Mouse (Mus musculus) CH12.LX (cell line): ENCODE measurements at regions not wholly inside any gene's neighbourhood (a gene's known extent, or its start where the extent isn't known, plus 50 kb on each side); places are given as distances from the start of the nearest gene placed in this dataset.

Experiments used
- DNase-seq: peaks from one replicate; pipeline ENCODE4 v3.0.0-alpha.2; 2013; ENCODE audit errors: extremely low read depth
- H3K27ac ChIP-seq: 2 replicates; pipeline ENCODE4 v1.5.1; 2012; ENCODE audit warnings: low read depth, mild to moderate bottlenecking, control low read depth, moderate library complexity; ENCODE audit not compliant: insufficient read depth
- H3K27me3 ChIP-seq: replicated peaks from 2 replicates; pipeline ENCODE3; 2012; ENCODE audit warnings: inconsistent platforms
- H3K36me3 ChIP-seq, 2 experiments: replicated peaks in 1 of 2; 2 replicates each; pipeline versions ENCODE3 to v1.6.1; 2012; ENCODE audit warnings: inconsistent platforms in 1 of 2, low read length in 1 of 2, mild to moderate bottlenecking in 1 of 2, mixed read lengths in 1 of 2, moderate library complexity in 1 of 2; ENCODE audit not compliant: control insufficient read depth in 1 of 2, insufficient read depth in 1 of 2
- H3K4me1 ChIP-seq, 2 experiments: 2 replicates each; pipeline ENCODE4 v1.6.1; 2012; ENCODE audit warnings: inconsistent platforms in 1 of 2, moderate library complexity in 1 of 2; ENCODE audit not compliant: insufficient read depth in 2 of 2, control insufficient read depth in 1 of 2
- H3K4me2 ChIP-seq: 2 replicates; pipeline ENCODE4 v1.6.1; 2012; ENCODE audit warnings: low read depth, mild to moderate bottlenecking, control low read depth; ENCODE audit not compliant: poor library complexity, insufficient read depth, severe bottlenecking
- H3K4me3 ChIP-seq, 3 experiments: fragments of 150-350 bp in 1 of 3; sonication (generic) in 1 of 3; replicated peaks in 1 of 3; 2 replicates each; pipeline versions ENCODE3 to v1.5.1; 2011 to 2012; ENCODE audit warnings: low read depth in 2 of 3, low read length in 2 of 3, mild to moderate bottlenecking in 2 of 3, moderate library complexity in 2 of 3, control low read depth in 1 of 3, improper control_type of control experiment in 1 of 3, inconsistent platforms in 1 of 3, mixed read lengths in 1 of 3; ENCODE audit not compliant: poor library complexity in 1 of 3
- H3K79me2 ChIP-seq: replicated peaks from 2 replicates; pipeline ENCODE4 v1.6.1; 2012; ENCODE audit warnings: mild to moderate bottlenecking, moderate library complexity; ENCODE audit not compliant: control insufficient read depth, poor library complexity, insufficient read depth, severe bottlenecking; ENCODE audit errors: extremely low read depth
- H3K9ac ChIP-seq: 2 replicates; pipeline ENCODE4 v1.6.1; 2012; ENCODE audit warnings: low read depth, mild to moderate bottlenecking, control low read depth, moderate library complexity; ENCODE audit not compliant: insufficient read depth
- H3K9me3 ChIP-seq: replicated peaks from 2 replicates; pipeline ENCODE3; 2012; ENCODE audit warnings: low read length, inconsistent platforms, mixed read lengths
- ETS1 ChIP-seq: conservative IDR thresholded peaks from 2 replicates; pipeline ENCODE4 v1.6.1; 2012; ENCODE audit warnings: low read depth, mild to moderate bottlenecking, inconsistent platforms, low read length, improper control_type of control experiment, moderate library complexity
- JUN ChIP-seq: IDR thresholded peaks from 2 replicates; pipeline ENCODE4 v1.6.1; 2011; ENCODE audit warnings: low read depth, mild to moderate bottlenecking, low read length, improper control_type of control experiment, moderate library complexity; ENCODE audit not compliant: insufficient read depth
- JUND ChIP-seq: conservative IDR thresholded peaks from 2 replicates; pipeline ENCODE4 v1.6.1; 2011; ENCODE audit warnings: low read depth, low read length, improper control_type of control experiment
- MEF2A ChIP-seq: IDR thresholded peaks from 2 replicates; pipeline ENCODE4 v1.6.1; 2014; ENCODE audit warnings: low read depth, mild to moderate bottlenecking, inconsistent platforms, low read length, improper control_type of control experiment, borderline replicate concordance
- MXI1 ChIP-seq: IDR thresholded peaks from 2 replicates; pipeline ENCODE4 v1.6.1; 2011; ENCODE audit warnings: mild to moderate bottlenecking, low read depth, low read length, improper control_type of control experiment
- MYC ChIP-seq: IDR thresholded peaks from 2 replicates; pipeline ENCODE4 v1.6.1; 2011; ENCODE audit warnings: low read depth, mild to moderate bottlenecking, improper control_type of control experiment, low read length
- POLR2A ChIP-seq: IDR thresholded peaks from 2 replicates; pipeline ENCODE4 v1.6.1; 2011; ENCODE audit warnings: low read depth, mild to moderate bottlenecking, improper control_type of control experiment, low read length
- RAD21 ChIP-seq: IDR thresholded peaks from 2 replicates; pipeline ENCODE4 v1.6.1; 2011; ENCODE audit warnings: low read depth, mild to moderate bottlenecking, low read length, improper control_type of control experiment, moderate library complexity
- SIN3A ChIP-seq: IDR thresholded peaks from 2 replicates; pipeline ENCODE4 v1.6.1; 2012; ENCODE audit warnings: low read length, improper control_type of control experiment, inconsistent platforms
- USF1 ChIP-seq: IDR thresholded peaks from 2 replicates; pipeline ENCODE4 v1.6.1; 2014; ENCODE audit warnings: low read depth, mild to moderate bottlenecking, inconsistent platforms, low read length, improper control_type of control experiment
- ZKSCAN1 ChIP-seq: IDR thresholded peaks from 2 replicates; pipeline ENCODE4 v1.6.1; 2012; ENCODE audit warnings: low read depth, inconsistent platforms, low read length, improper control_type of control experiment, borderline replicate concordance
- ZMIZ1 ChIP-seq: IDR thresholded peaks from 2 replicates; pipeline ENCODE4 v1.6.1; 2012; ENCODE audit warnings: low read depth, mild to moderate bottlenecking, inconsistent platforms, low read length, improper control_type of control experiment
- ZNF384 ChIP-seq: IDR thresholded peaks from 2 replicates; pipeline ENCODE4 v1.6.1; 2012; ENCODE audit warnings: low read depth, low read length, improper control_type of control experiment, inconsistent platforms
- dilution Hi-C: fragments of 300-500 bp; cut with MboI; formaldehyde crosslinking; loops from 2 replicates; pipeline ENCODE4 v1.14.3; 2020; ENCODE audit warnings: low sequenced_read_pairs; ENCODE audit not compliant: extremely low pct_unique_long_range_greater_than_20kb, extremely low pct_ligation_motif_present
- in situ Hi-C: fragments of 300-500 bp; cut with MboI; formaldehyde crosslinking; loops from 3 replicates; pipeline ENCODE4 v1.14.3; 2019; ENCODE audit warnings: low sequenced_read_pairs, low pct_ligation_motif_present, low pct_unique_long_range_greater_than_20kb, mixed read lengths

DNA sequence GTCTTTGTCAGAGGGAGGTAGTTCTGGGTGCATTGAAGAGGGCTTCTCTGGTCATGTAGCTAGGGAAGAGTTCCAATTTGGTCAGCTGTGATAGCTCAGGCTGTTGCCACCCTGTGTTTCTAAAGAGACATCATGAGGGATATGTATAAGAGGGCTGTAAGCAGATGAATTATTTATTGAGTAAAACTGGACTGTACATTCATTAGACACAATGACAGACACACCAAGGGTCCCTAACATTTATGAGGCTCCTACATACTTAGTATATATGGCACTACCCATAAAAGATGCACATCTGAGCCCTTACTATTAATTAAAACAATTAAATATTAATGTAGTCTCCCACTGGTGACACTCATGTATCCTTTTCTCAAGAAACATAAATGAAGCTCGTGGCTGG, 90.6 kb upstream of the Arg1 start (continued):
- no peak for TF ChIP-seq SIN3A
- no peak for TF ChIP-seq JUND
- no peak for TF ChIP-seq ZNF384

- dilution Hi-C loops (no loop called here), in situ Hi-C loops (no loop called here)
- H3K4me1 ChIP-seq = no peaks in the 10 kb centered on the region
- H3K4me3 ChIP-seq = no peak overlapping the region
- no peaks in the 10 kb centered on the region for H3K79me2 ChIP-seq
- no peak overlapping the region for H3K27ac ChIP-seq
- no peaks in the 10 kb centered on the region for H3K36me3 ChIP-seq
- H3K4me2 ChIP-seq = no peak overlapping the region
- no peaks in the 10 kb centered on the region for H3K9me3 ChIP-seq
- TF ChIP-seq RAD21 (no peak), ZKSCAN1 (no peak)
- TF ChIP-seq, all 38 proteins: peak for 0
- DNase-seq = no peak
- no peaks in the 10 kb centered on the region for H3K27me3 ChIP-seq
- H3K9ac ChIP-seq = no peak overlapping the region
Observed at GRCm38 (mm10) chr10:25016110-25016509, 88.8 kb upstream of the Arg1 start.

- Histone ChIP-seq H3K79me2 (no peaks in the 10 kb centered on the region), H3K36me3 (no peaks in the 10 kb centered on the region), H3K27ac (no peak overlapping the region), H3K4me3 (no peak overlapping the region), H3K27me3 (no peaks in the 10 kb centered on the region), H3K9ac (no peak overlapping the region), H3K4me2 (no peak overlapping the region), H3K4me1 (no peaks in the 10 kb centered on the region), H3K9me3 (no peaks in the 10 kb centered on the region)
- dilution Hi-C loops = no loop called here
- in situ Hi-C loops = no loop called here
- no peak for DNase-seq
- TF ChIP-seq ZKSCAN1 = no peak
- TF ChIP-seq MYC = no peak
- no peak for TF ChIP-seq USF1
- TF ChIP-seq JUND = no peak
- TF ChIP-seq POLR2A = no peak
- TF ChIP-seq JUN = no peak
- no peak for TF ChIP-seq ZMIZ1
- TF ChIP-seq MXI1 = no peak
- no peak for TF ChIP-seq MEF2A
Observed at GRCm38 (mm10) chr10:25012129-25012528, 84.8 kb upstream of the Arg1 start.

DNA sequence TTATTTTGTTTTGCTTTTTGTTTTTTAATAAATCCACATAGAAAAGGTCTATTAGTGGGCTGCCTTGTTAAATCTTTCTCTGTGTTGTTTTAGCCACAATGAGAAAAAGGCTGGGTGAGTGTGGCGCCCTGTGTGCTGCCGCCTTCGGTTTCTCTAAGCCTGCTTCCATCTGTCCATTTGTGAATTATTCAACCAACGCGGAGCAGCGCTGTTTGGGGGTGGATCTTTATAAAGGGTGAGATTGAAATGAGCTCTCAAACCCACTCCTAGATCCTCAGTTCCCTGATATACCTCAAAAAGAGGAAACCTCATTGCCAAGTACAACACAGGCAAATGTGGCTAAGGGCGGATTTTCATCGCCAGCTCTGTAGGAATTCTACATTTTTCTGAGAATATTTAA, 74.0 kb upstream of the Arg1 start:
- H3K4me2 ChIP-seq = no peak overlapping the region
- no peaks in the 10 kb centered on the region for H3K79me2 ChIP-seq
- no peak for TF ChIP-seq ETS1
- no peaks in the 10 kb centered on the region for H3K9me3 ChIP-seq
- H3K27ac ChIP-seq = no peak overlapping the region
- no peaks in the 10 kb centered on the region for H3K27me3 ChIP-seq
- DNase-seq = no peak
- dilution Hi-C loops (no loop called here), in situ Hi-C loops (no loop called here)
- H3K36me3 ChIP-seq = no peaks in the 10 kb centered on the region
- no peak overlapping the region for H3K9ac ChIP-seq
- H3K4me1 ChIP-seq = no peaks in the 10 kb centered on the region
- H3K4me3 ChIP-seq = no peak overlapping the region
